ENCODE assay signal across 16 mouse cellular contexts in the genomic region with DNA sequence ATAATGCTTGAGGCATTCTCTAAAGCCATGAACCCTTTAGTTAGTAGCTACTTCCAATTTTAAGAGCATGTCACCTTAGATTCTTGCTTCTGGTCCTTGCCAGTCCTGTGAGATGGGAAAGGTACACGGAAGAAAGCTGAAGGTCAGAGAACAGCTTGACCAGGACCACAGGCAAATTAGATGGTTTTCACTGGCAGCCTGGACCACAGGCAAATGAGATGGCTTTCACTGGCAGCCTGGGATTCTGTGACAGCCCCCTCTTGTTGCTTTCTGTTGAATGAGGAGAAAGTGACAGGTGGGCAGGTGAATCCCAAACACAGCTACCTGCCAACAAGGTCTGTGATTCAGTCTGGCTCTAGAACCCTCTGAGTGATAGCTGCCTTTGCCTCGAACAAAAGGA.
"Had no signal": no experiment of that assay in that cellular context is flagged by ENCODE, and none has a peak within 500 bp of the region (broad histone marks: within the 10 kb centered on the region; RNA-seq: fewer than 3 reads in every experiment).

No protein-coding gene starts in this region.

- H3K27ac ChIP-seq: macrophage; midbrain, embryonic 13.5 days; midbrain, embryonic 15.5 days; neural tube, embryonic 12.5 days; stomach, embryonic 15.5 days; stomach, postnatal 0 days had no signal

- ATAC-seq: liver, postnatal 0 days; midbrain, embryonic 13.5 days; midbrain, embryonic 15.5 days had no signal

- H3K4me2 ChIP-seq: midbrain, embryonic 11.5 days; midbrain, embryonic 13.5 days; midbrain, embryonic 15.5 days; neural tube, embryonic 12.5 days; stomach, embryonic 15.5 days had no signal

- H3K4me1 ChIP-seq: midbrain, embryonic 15.5 days; neural tube, embryonic 12.5 days; stomach, embryonic 15.5 days had no signal

- H3K36me3 ChIP-seq: midbrain, embryonic 13.5 days; midbrain, embryonic 15.5 days; neural tube, embryonic 12.5 days; stomach, embryonic 15.5 days had no signal

- H3K27me3 ChIP-seq: midbrain, embryonic 13.5 days; midbrain, embryonic 15.5 days; neural tube, embryonic 12.5 days; stomach, embryonic 15.5 days had no signal

- H3K9ac ChIP-seq: liver, postnatal 0 days; midbrain, embryonic 13.5 days; midbrain, embryonic 15.5 days; neural tube, embryonic 12.5 days; stomach, embryonic 15.5 days had no signal

- H3K9me3 ChIP-seq: midbrain, embryonic 13.5 days; midbrain, embryonic 15.5 days; neural tube, embryonic 12.5 days; stomach, embryonic 15.5 days had no signal

- DNase-seq: liver, postnatal 0 days; lung, adult 2 months; lung, postnatal 14 days; lung, postnatal 36 days; right cerebral cortex, postnatal 14 days; thymus, adult 2 months; thymus, postnatal 25 days; thymus, postnatal 4 days had no signal

- H3K4me3 ChIP-seq: megakaryocyte, embryonic 14.5 days; midbrain, embryonic 13.5 days; midbrain, embryonic 15.5 days; neural tube, embryonic 12.5 days; stomach, embryonic 15.5 days had no signal
